Mouse (Mus musculus) kidney, embryonic 15.5 days (tissue): Measurements from ENCODE around the gene Ctps2. TPM values are rescaled to one million over a fixed set of nuclear protein-coding genes. Genes with fewer than 3 reads are reported as not detected.
A peak's percentile ranks its signal among the peaks of the same experiment; 100 is the strongest.

Experiments used
- ATAC-seq: fragments of 200-750 bp; cut with Nextera tagmentation; replicated peaks from 2 replicates; pipeline ENCODE4 v1.8.0; 2017; ENCODE audit warnings: moderate TSS enrichment; ENCODE audit not compliant: low FRiP score
- H3K27ac ChIP-seq: fragments of 300-500 bp; sonication (generic); 2 replicates; pipeline ENCODE4 v1.5.1; 2015; ENCODE audit warnings: mild to moderate bottlenecking, inconsistent platforms
- H3K27me3 ChIP-seq: fragments of 300-500 bp; sonication (generic); 2 replicates; pipeline ENCODE4 v1.6.1; 2015; ENCODE audit warnings: inconsistent platforms
- H3K36me3 ChIP-seq: fragments of 300-500 bp; sonication (generic); 2 replicates; pipeline ENCODE4 v1.6.1; 2015; ENCODE audit warnings: inconsistent platforms
- H3K4me1 ChIP-seq: fragments of 300-500 bp; sonication (generic); 2 replicates; pipeline ENCODE4 v1.6.1; 2015; ENCODE audit warnings: inconsistent platforms
- H3K4me2 ChIP-seq: fragments of 300-500 bp; sonication (generic); 2 replicates; pipeline ENCODE4 v1.6.1; 2015; ENCODE audit warnings: moderate library complexity, mild to moderate bottlenecking, inconsistent platforms
- H3K4me3 ChIP-seq: fragments of 300-500 bp; sonication (generic); replicated peaks from 2 replicates; pipeline ENCODE4 v1.5.1; 2015; ENCODE audit warnings: mild to moderate bottlenecking, inconsistent platforms
- H3K9ac ChIP-seq: fragments of 300-500 bp; sonication (generic); 2 replicates; pipeline ENCODE4 v1.6.1; 2015; ENCODE audit warnings: mild to moderate bottlenecking, inconsistent platforms
- H3K9me3 ChIP-seq: fragments of 300-500 bp; sonication (generic); replicated peaks from 2 replicates; pipeline ENCODE4 v1.6.1; 2016; ENCODE audit warnings: inconsistent platforms
- WGBS: fragments of 180-500 bp; shearing (Covaris S2); methylation state at CpG from one replicate; pipeline ENCODE4 v1.1.7; 2015; ENCODE audit warnings: mixed read lengths; 5-methylcytosine and 5-hydroxymethylcytosine counted together
- microRNA counts: library from miRNA; unstranded; fragments of <30 nt; microRNA quantifications from one replicate; lab custom pipeline; 2016
- microRNA-seq: library from miRNA; unstranded; fragments of <30 nt; microRNA quantifications from one replicate; pipeline ENCODE4, GENCODE M21; 2016
- polyA plus RNA-seq: library from polyadenylated mRNA; unstranded; fragments of >200 nt; fragmentation: Nextera tagmentation; extraction: Ambion mirVana; gene quantifications from 2 replicates; pipeline ENCODE4 v1.2.1, GENCODE M21; 2015

Ctps2 gene
- polyA plus RNA-seq, 1 experiment from 2014 or later = 93.8 TPM

- ATAC-seq = no peak
- Histone ChIP-seq H3K27ac (no peak overlapping the region), H3K4me1 (no peaks in the 10 kb centered on the region), H3K4me2 (no peak overlapping the region), H3K4me3 (no peak overlapping the region), H3K9ac (no peak overlapping the region), H3K27me3 (peaks cover 12% of the 10 kb centered on the region; the same call in 1 of the 2 replicates), H3K36me3 (no peaks in the 10 kb centered on the region), H3K9me3 (no peaks in the 10 kb centered on the region)
- 72% methylated on average over 4 of the region's 4 CpGs for WGBS
Measured at GRCm38 (mm10) chrX:162991396-162991795, 90.4 kb downstream of the Ctps2 start.

GRCm38 (mm10) chrX:162992121-162992520 is 91.1 kb downstream of the Ctps2 start:
- Histone ChIP-seq H3K4me2 (no peak overlapping the region), H3K9me3 (no peaks in the 10 kb centered on the region), H3K4me1 (no peaks in the 10 kb centered on the region), H3K27ac (no peak overlapping the region), H3K4me3 (no peak overlapping the region), H3K27me3 (peaks cover 12% of the 10 kb centered on the region; the same call in 1 of the 2 replicates), H3K9ac (no peak overlapping the region), H3K36me3 (peaks cover 5% of the 10 kb centered on the region; the same call in 1 of the 2 replicates)
- ATAC-seq = no peak
- 72% methylated on average over 3 of the region's 3 CpGs for WGBS

- ATAC-seq = no peak
- Histone ChIP-seq H3K4me2 (no peak overlapping the region), H3K4me3 (no peak overlapping the region), H3K36me3 (peaks cover 9% of the 10 kb centered on the region; the same call in 1 of the 2 replicates), H3K9ac (no peak overlapping the region), H3K9me3 (no peaks in the 10 kb centered on the region), H3K4me1 (no peaks in the 10 kb centered on the region), H3K27ac (no peak overlapping the region), H3K27me3 (peaks cover 9% of the 10 kb centered on the region; the same call in 1 of the 2 replicates)
Measured at GRCm38 (mm10) chrX:163027864-163028263, 126.8 kb downstream of the Ctps2 start.

GRCm38 (mm10) chrX:163038767-163039166 is 137.7 kb downstream of the Ctps2 start:
- 58% methylated on average over 3 of the region's 3 CpGs for WGBS
- Histone ChIP-seq H3K9ac (no peak overlapping the region), H3K27ac (no peak overlapping the region), H3K4me1 (no peaks in the 10 kb centered on the region), H3K4me2 (no peak overlapping the region), H3K9me3 (no peaks in the 10 kb centered on the region), H3K27me3 (peaks cover 34% of the 10 kb centered on the region), H3K4me3 (no peak overlapping the region), H3K36me3 (no peaks in the 10 kb centered on the region)
- no peak for ATAC-seq

GRCm38 (mm10) chrX:163042771-163043170 is 141.7 kb downstream of the Ctps2 start:
- Histone ChIP-seq H3K4me2 (no peak overlapping the region), H3K27me3 (peaks cover 26% of the 10 kb centered on the region), H3K9me3 (no peaks in the 10 kb centered on the region), H3K4me1 (no peaks in the 10 kb centered on the region), H3K4me3 (no peak overlapping the region), H3K9ac (no peak overlapping the region), H3K27ac (no peak overlapping the region), H3K36me3 (no peaks in the 10 kb centered on the region)
- 91% methylated on average over 1 of the region's 1 CpGs for WGBS
- no peak for ATAC-seq

GRCm38 (mm10) chrX:163063936-163064335 is 162.9 kb downstream of the Ctps2 start:
- no peaks in the 10 kb centered on the region for H3K4me1 ChIP-seq
- no peaks in the 10 kb centered on the region for H3K36me3 ChIP-seq
- H3K27ac ChIP-seq = no peak overlapping the region
- no peak overlapping the region for H3K4me3 ChIP-seq
- no peak for ATAC-seq
- H3K27me3 ChIP-seq = peaks cover 10% of the 10 kb centered on the region; the same call in 1 of the 2 replicates
- no peak overlapping the region for H3K9ac ChIP-seq
- no peak overlapping the region for H3K4me2 ChIP-seq
- WGBS = 75% methylated on average over 1 of the region's 1 CpGs
- no peaks in the 10 kb centered on the region for H3K9me3 ChIP-seq

MicroRNAs encoded within 50 kb of the gene (microRNA counts, 519-probe panel; counts per million panel counts)
- microRNA mmu-miR-3473 (lab: Ali Mortazavi, UCI) = 2,658 counts per million, percentile 59 among the panel's probes with 10 or more counts

Small RNA genes within 50 kb of the gene (microRNA-seq; reads per million reads assigned to microRNA genes)
- not detected for gene Mir3473a

Other genes starting within 250 kb of the Ctps2 start
- gene Rbbp7, start 140.8 kb upstream of the Ctps2 start, polyA plus RNA-seq = 537 and 542 TPM in 2 replicates
- 16.8 and 17.1 TPM in 2 replicates for gene Txlng, start 71.8 kb upstream of the Ctps2 start, polyA plus RNA-seq
- 41.4 and 44.1 TPM in 2 replicates for gene Syap1, start 12.8 kb upstream of the Ctps2 start, polyA plus RNA-seq
- gene S100g, start 63.4 kb downstream of the Ctps2 start, polyA plus RNA-seq = 199 and 288 TPM in 2 replicates